Mouse (Mus musculus): ENCODE measurements at regions not wholly inside any gene's neighbourhood (a gene's known extent, or its start where the extent isn't known, plus 50 kb on each side); places are given as distances from the start of the nearest gene placed in this dataset.

DNA sequence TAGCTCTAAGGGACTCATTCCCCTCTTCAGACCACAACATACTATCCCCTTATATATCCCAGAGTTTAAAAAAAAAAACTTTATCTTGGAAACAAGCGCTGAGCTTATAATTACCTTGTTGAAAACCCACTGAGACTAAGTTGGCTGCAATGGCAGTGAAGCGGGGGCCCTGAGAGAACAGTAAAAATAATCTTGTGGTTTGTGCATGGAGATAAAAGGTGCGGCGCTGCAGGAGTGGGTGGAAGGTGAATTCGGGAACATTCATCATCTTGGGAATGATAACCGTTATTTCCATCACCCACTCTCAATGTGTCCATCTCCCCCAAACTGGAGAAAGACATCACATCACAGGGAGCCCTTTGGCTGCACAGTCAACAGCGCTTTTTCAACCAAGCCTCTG, 327.9 kb downstream of the Insig2 start:
- no peak for TF ChIP-seq CTCF (IDR thresholded peaks at IDR 0.05; ENCODE audit: extremely low read depth, insufficient read depth, low read length)
- TF ChIP-seq POLR2A (IDR thresholded peaks at IDR 0.05; ENCODE audit: extremely low read depth, insufficient read depth, low read length) = no peak

All from cortical plate, adult 2 months (tissue).